Mouse (Mus musculus) neural tube, embryonic 11.5 days (tissue): ENCODE data around the gene Inppl1. TPM values are rescaled to one million over a fixed set of nuclear protein-coding genes. Genes with fewer than 3 reads are reported as not detected.

Experiments
- ATAC-seq: fragments of 200-750 bp; cut with Nextera tagmentation; 2 replicates; pipeline ENCODE4 v1.8.0; 2017; ENCODE audit warnings: moderate number of reproducible peaks, mild to moderate bottlenecking, moderate TSS enrichment, moderate library complexity; ENCODE audit not compliant: insufficient read depth, low FRiP score, low TSS enrichment
- DNase-seq: peaks from one replicate; pipeline ENCODE4 v3.0.0-alpha.2; 2015; ENCODE audit warnings: low spot score
- H3K27ac ChIP-seq: fragments of 300-500 bp; sonication (generic); 2 replicates; pipeline ENCODE4 v1.5.1; 2014; ENCODE audit warnings: low read depth, mild to moderate bottlenecking, low read length
- H3K27me3 ChIP-seq: fragments of 300-500 bp; sonication (generic); 2 replicates; pipeline ENCODE4 v1.6.1; 2014; ENCODE audit warnings: mild to moderate bottlenecking, low read length, mixed read lengths; ENCODE audit not compliant: control insufficient read depth, insufficient read depth
- H3K36me3 ChIP-seq: fragments of 300-500 bp; sonication (generic); 2 replicates; pipeline ENCODE4 v1.6.1; 2014; ENCODE audit warnings: mild to moderate bottlenecking, low read length, moderate library complexity, mixed read lengths; ENCODE audit not compliant: control insufficient read depth, insufficient read depth
- H3K4me1 ChIP-seq: fragments of 300-500 bp; sonication (generic); 2 replicates; pipeline ENCODE4 v1.6.1; 2014; ENCODE audit warnings: low read length, mixed read lengths; ENCODE audit not compliant: control insufficient read depth, insufficient read depth
- H3K4me2 ChIP-seq: fragments of 300-500 bp; sonication (generic); 2 replicates; pipeline ENCODE4 v1.6.1; 2014; ENCODE audit warnings: low read depth, mild to moderate bottlenecking, moderate library complexity
- H3K4me3 ChIP-seq: fragments of 300-500 bp; sonication (generic); 2 replicates; pipeline ENCODE4 v1.5.1; 2014; ENCODE audit warnings: low read depth, low read length
- H3K9ac ChIP-seq: fragments of 300-500 bp; sonication (generic); 2 replicates; pipeline ENCODE4 v1.6.1; 2014; ENCODE audit warnings: mild to moderate bottlenecking, low read length
- H3K9me3 ChIP-seq: fragments of 300-500 bp; sonication (generic); 2 replicates; pipeline ENCODE4 v1.6.1; 2016; ENCODE audit warnings: low read length; ENCODE audit not compliant: control insufficient read depth
- WGBS: fragments of 180-500 bp; shearing (Covaris S2); extraction: QIAGEN DNeasy Blood & Tissue Kit; methylation state at CpG from one replicate; pipeline ENCODE4 v1.1.7; 2014; 5-methylcytosine and 5-hydroxymethylcytosine counted together
- polyA plus RNA-seq: library from polyadenylated mRNA; unstranded; fragments of >200 nt; fragmentation: Nextera tagmentation; extraction: Ambion mirVana; gene quantifications from 2 replicates; pipeline ENCODE4 v1.2.1, GENCODE M21; 2014

Inppl1 gene
- polyA plus RNA-seq, 1 experiment from 2014 or later: 37.7 TPM

- no peaks in the 10 kb centered on the region for H3K4me1 ChIP-seq
- no peak overlapping the region for H3K9ac ChIP-seq
- no peak for ATAC-seq
- WGBS: 83% methylated on average over 2 of the region's 2 CpGs
- H3K4me2 ChIP-seq: no peak overlapping the region
- no peaks in the 10 kb centered on the region for H3K36me3 ChIP-seq
- no peak for DNase-seq
- H3K9me3 ChIP-seq: no peaks in the 10 kb centered on the region
- H3K4me3 ChIP-seq: no peak overlapping the region
- H3K27me3 ChIP-seq: no peaks in the 10 kb centered on the region
- no peak overlapping the region for H3K27ac ChIP-seq
Measured at GRCm38 (mm10) chr7:101853816-101854215, 15.8 kb upstream of the Inppl1 start.

- no peak overlapping the region for H3K4me3 ChIP-seq
- DNase-seq (no peak), ATAC-seq (no peak)
- no peak overlapping the region for H3K9ac ChIP-seq
- H3K36me3 ChIP-seq: no peaks in the 10 kb centered on the region
- WGBS: 83% methylated on average over 6 of the region's 6 CpGs
- H3K27ac ChIP-seq: no peak overlapping the region
- no peaks in the 10 kb centered on the region for H3K9me3 ChIP-seq
- H3K27me3 ChIP-seq: no peaks in the 10 kb centered on the region
- no peak overlapping the region for H3K4me2 ChIP-seq
- H3K4me1 ChIP-seq: no peaks in the 10 kb centered on the region
Measured at GRCm38 (mm10) chr7:101852846-101853245, 14.8 kb upstream of the Inppl1 start.

GRCm38 (mm10) chr7:101851689-101852088, 13.7 kb upstream of the Inppl1 start:
- no peak overlapping the region for H3K4me2 ChIP-seq
- H3K27me3 ChIP-seq: no peaks in the 10 kb centered on the region
- H3K27ac ChIP-seq: no peak overlapping the region
- H3K4me3 ChIP-seq: no peak overlapping the region
- 85% methylated on average over 6 of the region's 6 CpGs for WGBS
- DNase-seq (no peak), ATAC-seq (no peak)
- H3K4me1 ChIP-seq: no peaks in the 10 kb centered on the region
- H3K9me3 ChIP-seq: no peaks in the 10 kb centered on the region
- no peak overlapping the region for H3K9ac ChIP-seq
- no peaks in the 10 kb centered on the region for H3K36me3 ChIP-seq

DNA sequence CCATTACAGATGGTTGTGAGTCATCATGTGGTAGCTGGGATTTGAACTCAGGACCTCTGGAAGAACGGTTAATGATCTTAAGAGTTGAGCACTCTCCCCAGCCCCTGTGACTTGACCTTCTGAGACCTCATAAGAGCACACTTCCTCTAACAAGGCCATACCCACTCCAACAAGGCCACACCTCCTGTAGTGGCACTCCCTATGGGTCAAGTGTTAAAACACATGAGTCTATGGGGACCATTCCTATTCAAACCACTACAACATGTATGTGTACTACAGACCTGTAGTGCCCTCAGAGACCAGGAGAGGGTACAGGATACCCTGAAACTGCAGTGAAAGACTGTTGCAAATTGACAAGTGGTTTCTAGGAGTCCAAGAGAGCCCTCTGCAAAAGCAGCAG, 9.9 kb upstream of the Inppl1 start:
- no peaks in the 10 kb centered on the region for H3K4me1 ChIP-seq
- H3K9ac ChIP-seq: no peak overlapping the region
- no peak overlapping the region for H3K4me3 ChIP-seq
- ATAC-seq (no peak), DNase-seq (no peak)
- no peak overlapping the region for H3K4me2 ChIP-seq
- 95% methylated on average over 1 of the region's 1 CpGs for WGBS
- no peaks in the 10 kb centered on the region for H3K9me3 ChIP-seq
- H3K36me3 ChIP-seq: no peaks in the 10 kb centered on the region
- no peaks in the 10 kb centered on the region for H3K27me3 ChIP-seq
- no peak overlapping the region for H3K27ac ChIP-seq

DNA sequence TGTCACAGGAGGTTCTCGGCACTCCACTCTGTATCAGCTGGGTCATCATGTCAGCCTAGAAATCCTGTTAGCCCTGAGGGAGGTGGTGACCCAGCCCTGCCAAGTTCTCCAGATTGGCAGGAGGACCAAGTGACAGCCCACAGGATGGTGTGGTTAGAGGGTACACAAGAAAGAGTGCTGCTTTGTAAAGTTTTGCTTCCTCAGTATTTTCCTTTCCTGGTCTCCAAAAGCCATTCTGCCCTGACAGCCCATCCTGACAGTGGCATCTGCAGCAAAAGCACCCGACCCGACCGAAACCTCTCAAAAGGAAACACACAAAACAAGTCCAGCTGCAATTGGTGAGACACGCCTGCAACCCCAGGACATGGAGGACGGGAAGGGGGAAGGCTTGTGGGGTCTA, 6.2 kb upstream of the Inppl1 start:
- Histone ChIP-seq H3K4me3 (no peak overlapping the region), H3K9me3 (no peaks in the 10 kb centered on the region), H3K27ac (no peak overlapping the region), H3K4me1 (no peaks in the 10 kb centered on the region), H3K9ac (no peak overlapping the region), H3K36me3 (no peaks in the 10 kb centered on the region), H3K27me3 (no peaks in the 10 kb centered on the region), H3K4me2 (no peak overlapping the region)
- 61% methylated on average over 6 of the region's 6 CpGs for WGBS
- ATAC-seq: no peak
- DNase-seq: no peak

DNA sequence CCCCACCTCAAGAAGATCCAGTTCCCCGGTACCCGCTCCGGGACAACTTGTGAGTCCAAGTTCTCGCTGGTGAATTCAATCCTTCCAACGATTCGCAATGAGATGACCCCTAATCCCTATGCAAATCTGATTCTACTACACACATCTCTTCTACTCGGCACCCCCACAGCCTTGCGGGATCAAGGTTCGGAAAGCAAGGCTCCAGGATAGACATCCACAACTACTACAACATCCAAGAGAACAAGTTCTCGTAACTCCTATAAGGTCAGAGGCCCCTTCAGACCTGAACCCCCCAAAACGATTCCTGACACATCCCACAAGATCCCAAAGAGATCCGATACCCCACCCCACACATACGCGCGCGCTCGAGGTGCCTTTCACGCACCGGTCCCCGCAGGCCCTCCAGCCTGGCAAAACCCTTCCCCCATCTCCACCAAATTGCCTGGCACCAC, 849 bp downstream of the Inppl1 start:
- H3K36me3 ChIP-seq: peaks cover 6% of the 10 kb centered on the region
- no peak for ATAC-seq
- peaks cover 10% of the 10 kb centered on the region; the same call in 1 of the 2 replicates for H3K4me1 ChIP-seq
- WGBS: under 1% methylated on average over 20 of the region's 20 CpGs
- H3K4me2 ChIP-seq: peak overlapping the region; percentile 93
- DNase-seq: no peak
- peak overlapping the region; percentile 95 for H3K9ac ChIP-seq
- no peaks in the 10 kb centered on the region for H3K27me3 ChIP-seq
- H3K4me3 ChIP-seq: peak overlapping the region; percentile 87
- peak overlapping the region; percentile 86 for H3K27ac ChIP-seq
- H3K9me3 ChIP-seq: no peaks in the 10 kb centered on the region

DNA sequence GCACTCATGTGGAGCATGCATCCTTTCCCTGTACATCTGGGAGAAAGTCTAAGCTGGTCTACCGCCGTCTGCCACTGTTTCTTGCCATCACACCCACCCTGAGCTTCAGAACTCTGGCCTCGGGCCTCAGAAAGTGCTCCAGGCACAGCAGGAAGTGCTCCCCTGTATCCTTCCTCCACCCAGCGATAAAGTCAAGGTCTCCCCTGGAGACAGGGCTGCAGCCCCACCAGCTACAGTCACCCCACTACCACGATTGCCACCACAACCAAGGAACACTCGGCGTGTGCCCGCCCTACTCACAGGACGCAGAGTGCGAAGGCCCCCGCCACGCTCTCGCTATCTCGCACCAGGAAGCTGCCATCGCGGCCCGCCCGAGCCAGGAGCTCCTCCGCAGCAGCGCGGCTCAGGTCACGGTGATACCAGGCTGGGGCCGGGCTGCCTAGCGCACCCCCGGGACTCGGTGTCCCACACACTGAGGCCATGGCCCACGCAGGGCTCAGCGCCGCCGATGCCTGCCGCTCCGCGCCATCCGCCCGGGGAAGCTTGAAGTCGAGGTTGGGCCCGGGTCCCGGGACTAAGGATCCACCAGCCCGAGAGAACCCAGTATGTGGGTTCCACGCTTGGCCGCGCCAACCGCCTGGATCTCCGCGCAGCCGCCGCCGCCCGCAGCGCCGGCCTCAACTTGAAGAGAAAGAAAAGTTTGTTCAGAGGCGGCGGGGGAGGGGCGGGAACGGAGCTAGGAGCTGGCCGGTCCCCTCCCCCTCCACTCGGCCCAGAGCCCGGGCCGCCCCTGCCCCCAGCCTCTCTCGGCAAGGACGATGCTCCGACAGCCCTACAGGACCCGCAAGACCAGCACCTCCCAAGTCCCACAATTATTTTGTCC, 1.5 kb downstream of the Inppl1 start:
- peak; percentile 84 for DNase-seq
- Histone ChIP-seq H3K36me3 (peaks cover 13% of the 10 kb centered on the region), H3K27me3 (no peaks in the 10 kb centered on the region), H3K27ac (peak overlapping the region; percentile 86), H3K9ac (peak overlapping the region; percentile 95), H3K4me2 (peak overlapping the region; percentile 93), H3K4me3 (peak overlapping the region; percentile 87), H3K9me3 (no peaks in the 10 kb centered on the region), H3K4me1 (peaks cover 10% of the 10 kb centered on the region; the same call in 1 of the 2 replicates)
- peak; percentile 58 for ATAC-seq
- under 1% methylated on average over 55 of the region's 63 CpGs for WGBS

GRCm38 (mm10) chr7:101835457-101836109, 2.4 kb downstream of the Inppl1 start:
- no peak for ATAC-seq
- H3K4me1 ChIP-seq: peaks cover 10% of the 10 kb centered on the region; the same call in 1 of the 2 replicates
- H3K9me3 ChIP-seq: no peaks in the 10 kb centered on the region
- peaks cover 22% of the 10 kb centered on the region for H3K36me3 ChIP-seq
- 47% methylated on average over 5 of the region's 5 CpGs for WGBS
- H3K27ac ChIP-seq: no peak overlapping the region
- H3K9ac ChIP-seq: peak overlapping the region; percentile 95
- peak overlapping the region; percentile 87 for H3K4me3 ChIP-seq
- no peaks in the 10 kb centered on the region for H3K27me3 ChIP-seq
- no peak for DNase-seq
- peak overlapping the region; percentile 93 for H3K4me2 ChIP-seq
